Mouse (Mus musculus): ENCODE data around the gene Atp8b5. TPM values are rescaled to one million over a fixed set of nuclear protein-coding genes. Genes with fewer than 3 reads are reported as not detected.

The Atp8b5 gene
- polyA plus RNA-seq, 1 experiment, result not detected

DNA sequence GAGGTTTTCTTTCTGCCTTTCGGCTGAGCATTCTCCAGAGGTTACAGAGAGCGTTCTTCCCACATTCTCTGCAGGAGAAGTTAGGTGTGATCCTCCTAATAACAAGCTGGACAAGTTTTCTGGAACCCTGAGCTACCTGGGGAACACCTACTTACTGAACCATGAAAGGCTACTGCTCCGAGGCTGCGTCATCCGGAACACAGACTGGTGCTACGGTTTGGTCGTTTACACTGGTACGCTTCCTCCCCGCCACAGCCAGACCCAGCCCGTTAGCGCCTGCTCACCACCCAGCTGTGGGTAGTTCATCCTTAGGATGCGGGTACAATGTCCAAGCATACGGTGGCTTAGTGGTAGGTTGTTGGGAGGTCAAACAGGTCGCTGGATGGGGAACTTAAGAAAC is 55.4 kb downstream of the Atp8b5 start:
- Histone ChIP-seq H3K4me3 (no peak overlapping the region), H3K79me2 (ENCODE audit: control insufficient read depth, insufficient read depth) (no peaks in the 10 kb centered on the region), H3K27me3 (ENCODE audit: control insufficient read depth, insufficient read depth, insufficient read length) (no peaks in the 10 kb centered on the region), H3K36me3 (ENCODE audit: control insufficient read depth, insufficient read depth) (no peaks in the 10 kb centered on the region), H3K4me2 (ENCODE audit: low read depth) (no peak overlapping the region), H3ac (ENCODE audit: control insufficient read depth, insufficient read length) (no peak overlapping the region)
- no peak for TF ChIP-seq REST (IDR thresholded peaks at IDR 0.05; ENCODE audit: insufficient read depth, insufficient read length)
- TF ChIP-seq POLR2A (IDR thresholded peaks at IDR 0.05; ENCODE audit: insufficient read length, low read depth), result no peak
- no peak for TF ChIP-seq CEBPB (IDR thresholded peaks at IDR 0.05; ENCODE audit: insufficient read depth, poor library complexity, severe bottlenecking)
- TF ChIP-seq MYOG (IDR thresholded peaks at IDR 0.05; ENCODE audit: control insufficient read depth in 1 of 3, insufficient read depth in 1 of 3, insufficient read length in 2 of 3, low read depth in 2 of 3), result no peak

DNA sequence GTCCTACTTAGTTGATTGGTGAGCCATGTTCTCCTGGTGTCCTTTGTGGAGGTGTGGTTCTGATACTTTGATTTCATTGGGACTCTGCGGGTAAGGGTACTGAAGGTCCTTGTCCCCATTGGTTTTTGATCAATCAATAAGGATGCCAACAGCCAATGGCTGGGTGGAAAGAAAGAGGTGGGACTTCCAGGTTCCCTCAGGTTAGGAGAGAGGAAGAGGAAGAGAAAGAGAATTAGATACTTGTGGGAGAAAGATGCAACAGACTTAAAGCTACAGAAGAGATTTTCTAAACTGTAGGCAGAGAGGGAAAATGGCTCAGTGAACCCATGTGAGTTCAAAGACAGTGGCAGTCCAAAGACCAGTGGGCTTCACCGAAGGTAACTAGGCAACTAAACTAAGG is 60.2 kb downstream of the Atp8b5 start:
- H3K36me3 ChIP-seq (ENCODE audit: control insufficient read depth, insufficient read depth), result no peaks in the 10 kb centered on the region
- H3ac ChIP-seq (ENCODE audit: control insufficient read depth, insufficient read length), result no peak overlapping the region
- H3K4me3 ChIP-seq, result no peak overlapping the region
- no peaks in the 10 kb centered on the region for H3K79me2 ChIP-seq (ENCODE audit: control insufficient read depth, insufficient read depth)
- TF ChIP-seq USF1 (IDR thresholded peaks at IDR 0.05; ENCODE audit: low read depth), result no peak
- TF ChIP-seq MYOD1 (IDR thresholded peaks at IDR 0.05; ENCODE audit: control insufficient read depth in 1 of 3, insufficient read length in 2 of 3, low read depth in 2 of 3), result no peak
- no peak for TF ChIP-seq MYOG (IDR thresholded peaks at IDR 0.05; ENCODE audit: control insufficient read depth in 1 of 3, insufficient read depth in 1 of 3, insufficient read length in 2 of 3, low read depth in 2 of 3)
- TF ChIP-seq TCF12 (IDR thresholded peaks at IDR 0.05; ENCODE audit: insufficient read depth, poor library complexity, severe bottlenecking), result no peak
- TF ChIP-seq CEBPB (IDR thresholded peaks at IDR 0.05; ENCODE audit: insufficient read depth, poor library complexity, severe bottlenecking), result no peak
- TF ChIP-seq POLR2A (IDR thresholded peaks at IDR 0.05; ENCODE audit: insufficient read length, low read depth), result no peak
- TF ChIP-seq E2F4 (IDR thresholded peaks at IDR 0.05; ENCODE audit: insufficient read depth), result no peak
- TF ChIP-seq MAX (IDR thresholded peaks at IDR 0.05; ENCODE audit: low read depth), result no peak
- no peak for TF ChIP-seq POLR2AphosphoS2 (IDR thresholded peaks at IDR 0.05; ENCODE audit: insufficient read length, low read depth)
- TF ChIP-seq TCF3 (IDR thresholded peaks at IDR 0.05; ENCODE audit: insufficient read length, low read depth), result no peak
- no peak for TF ChIP-seq SRF (IDR thresholded peaks at IDR 0.05; ENCODE audit: control insufficient read depth, insufficient read length, low read depth)
- no peak for TF ChIP-seq REST (IDR thresholded peaks at IDR 0.05; ENCODE audit: insufficient read depth, insufficient read length)
- no peak overlapping the region for H3K4me2 ChIP-seq (ENCODE audit: low read depth)
- H3K27me3 ChIP-seq (ENCODE audit: control insufficient read depth, insufficient read depth, insufficient read length), result no peaks in the 10 kb centered on the region

DNA sequence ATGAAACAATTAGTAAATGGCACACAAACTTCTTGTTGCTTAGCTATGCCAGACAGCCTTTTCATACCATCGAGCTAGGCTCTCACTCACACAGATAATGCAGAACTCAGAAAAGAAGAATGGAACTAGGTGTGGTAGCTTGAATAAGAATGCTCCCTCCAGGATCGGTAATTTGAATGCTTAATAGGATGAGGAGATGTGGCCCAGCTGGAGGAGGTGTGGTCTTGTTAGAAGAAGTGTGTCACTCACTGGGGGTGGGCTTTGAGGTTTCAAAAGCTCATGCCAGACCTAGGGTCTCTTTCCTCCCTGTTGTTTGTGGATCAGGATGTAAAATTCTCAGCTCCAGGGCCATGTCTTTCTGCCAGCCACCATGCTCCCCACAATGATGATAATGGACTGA is 67.8 kb downstream of the Atp8b5 start:
- no peaks in the 10 kb centered on the region for H3K36me3 ChIP-seq (ENCODE audit: control insufficient read depth, insufficient read depth)
- no peaks in the 10 kb centered on the region for H3K79me2 ChIP-seq (ENCODE audit: control insufficient read depth, insufficient read depth)
- H3K4me3 ChIP-seq, result no peak overlapping the region
- H3ac ChIP-seq (ENCODE audit: control insufficient read depth, insufficient read length), result no peak overlapping the region
- H3K27me3 ChIP-seq (ENCODE audit: control insufficient read depth, insufficient read depth, insufficient read length), result no peaks in the 10 kb centered on the region
- no peak overlapping the region for H3K4me2 ChIP-seq (ENCODE audit: low read depth)
- TF ChIP-seq TCF12 (IDR thresholded peaks at IDR 0.05; ENCODE audit: insufficient read depth, poor library complexity, severe bottlenecking), result no peak
- no peak for TF ChIP-seq MAX (IDR thresholded peaks at IDR 0.05; ENCODE audit: low read depth)
- TF ChIP-seq MYOD1 (IDR thresholded peaks at IDR 0.05; ENCODE audit: control insufficient read depth in 1 of 3, insufficient read length in 2 of 3, low read depth in 2 of 3), result no peak
- TF ChIP-seq POLR2A (IDR thresholded peaks at IDR 0.05; ENCODE audit: insufficient read length, low read depth), result no peak
- no peak for TF ChIP-seq POLR2AphosphoS2 (IDR thresholded peaks at IDR 0.05; ENCODE audit: insufficient read length, low read depth)

DNA sequence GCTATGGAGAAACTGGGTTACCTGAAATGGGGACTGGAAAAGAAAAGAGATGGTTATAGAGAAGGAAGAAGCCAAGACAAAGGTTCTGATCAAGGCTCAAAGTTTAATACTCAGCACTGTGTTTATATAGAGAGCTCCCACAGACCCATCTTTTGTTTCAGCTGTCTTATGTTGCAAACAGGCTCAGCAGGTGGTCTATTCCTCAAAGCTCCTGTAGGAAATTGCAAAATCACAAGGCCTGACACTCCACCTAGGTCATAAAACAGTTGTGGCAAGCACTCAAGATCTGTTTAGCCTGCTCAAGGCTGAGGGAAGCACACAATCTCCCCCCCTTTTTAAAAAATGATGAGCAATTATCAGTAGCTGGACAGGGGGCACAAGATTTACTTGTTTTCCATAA is 69.2 kb downstream of the Atp8b5 start:
- no peak for TF ChIP-seq POLR2AphosphoS2 (IDR thresholded peaks at IDR 0.05; ENCODE audit: insufficient read length, low read depth)
- no peak for TF ChIP-seq E2F4 (IDR thresholded peaks at IDR 0.05; ENCODE audit: insufficient read depth)
- TF ChIP-seq REST (IDR thresholded peaks at IDR 0.05; ENCODE audit: insufficient read depth, insufficient read length), result no peak
- TF ChIP-seq CEBPB (IDR thresholded peaks at IDR 0.05; ENCODE audit: insufficient read depth, poor library complexity, severe bottlenecking), result no peak
- TF ChIP-seq MYOG (IDR thresholded peaks at IDR 0.05; ENCODE audit: control insufficient read depth in 1 of 3, insufficient read depth in 1 of 3, insufficient read length in 2 of 3, low read depth in 2 of 3), result no peak
- TF ChIP-seq USF1 (IDR thresholded peaks at IDR 0.05; ENCODE audit: low read depth), result no peak
- no peak for TF ChIP-seq MAX (IDR thresholded peaks at IDR 0.05; ENCODE audit: low read depth)
- no peak for TF ChIP-seq MYOD1 (IDR thresholded peaks at IDR 0.05; ENCODE audit: control insufficient read depth in 1 of 3, insufficient read length in 2 of 3, low read depth in 2 of 3)
- TF ChIP-seq TCF12 (IDR thresholded peaks at IDR 0.05; ENCODE audit: insufficient read depth, poor library complexity, severe bottlenecking), result no peak
- no peak for TF ChIP-seq POLR2A (IDR thresholded peaks at IDR 0.05; ENCODE audit: insufficient read length, low read depth)
- no peak overlapping the region for H3ac ChIP-seq (ENCODE audit: control insufficient read depth, insufficient read length)
- H3K4me2 ChIP-seq (ENCODE audit: low read depth), result no peak overlapping the region
- H3K4me3 ChIP-seq, result no peak overlapping the region
- no peaks in the 10 kb centered on the region for H3K36me3 ChIP-seq (ENCODE audit: control insufficient read depth, insufficient read depth)
- no peaks in the 10 kb centered on the region for H3K79me2 ChIP-seq (ENCODE audit: control insufficient read depth, insufficient read depth)
- H3K27me3 ChIP-seq (ENCODE audit: control insufficient read depth, insufficient read depth, insufficient read length), result no peaks in the 10 kb centered on the region

DNA sequence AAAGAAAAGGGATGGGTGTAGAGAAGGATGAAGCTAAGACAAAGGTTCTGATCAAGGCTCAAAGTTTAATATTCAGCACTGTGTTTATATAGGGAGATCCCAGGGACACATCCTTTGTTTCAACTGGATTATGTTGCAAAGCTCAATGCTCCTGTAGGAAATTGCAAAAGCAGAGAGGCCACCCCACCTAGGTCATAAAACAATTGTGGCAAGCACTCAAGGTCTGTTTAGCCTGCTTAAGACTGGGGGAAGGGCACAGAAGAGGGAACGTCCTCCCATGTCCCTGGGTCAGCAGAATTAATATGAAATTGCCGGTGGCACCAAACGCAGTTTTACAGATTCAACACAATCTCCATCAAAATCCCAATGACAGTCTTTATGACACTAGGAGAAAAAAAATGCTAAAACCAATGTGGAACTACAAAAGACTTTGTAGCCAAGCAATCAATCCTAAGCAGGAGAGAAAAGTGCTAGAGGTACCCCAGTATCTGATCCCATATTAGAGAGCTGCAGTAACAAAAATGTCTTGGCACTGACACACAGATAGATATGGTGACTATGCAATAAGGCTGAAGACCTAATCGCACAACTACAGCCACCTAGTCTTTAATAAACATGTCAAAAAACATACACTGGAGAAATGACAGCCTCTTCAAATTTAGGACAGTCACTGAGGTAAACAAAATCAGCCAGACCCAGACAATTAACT is 73.3 kb downstream of the Atp8b5 start:
- Histone ChIP-seq H3K4me2 (ENCODE audit: low read depth) (no peak overlapping the region), H3K4me3 (no peak overlapping the region), H3ac (ENCODE audit: control insufficient read depth, insufficient read length) (no peak overlapping the region), H3K27me3 (ENCODE audit: control insufficient read depth, insufficient read depth, insufficient read length) (no peaks in the 10 kb centered on the region), H3K79me2 (ENCODE audit: control insufficient read depth, insufficient read depth) (no peaks in the 10 kb centered on the region), H3K36me3 (ENCODE audit: control insufficient read depth, insufficient read depth) (no peaks in the 10 kb centered on the region)
- TF ChIP-seq CEBPB (IDR thresholded peaks at IDR 0.05; ENCODE audit: insufficient read depth, poor library complexity, severe bottlenecking) (no peak), TCF12 (IDR thresholded peaks at IDR 0.05; ENCODE audit: insufficient read depth, poor library complexity, severe bottlenecking) (no peak), POLR2AphosphoS2 (IDR thresholded peaks at IDR 0.05; ENCODE audit: insufficient read length, low read depth) (no peak), E2F4 (IDR thresholded peaks at IDR 0.05; ENCODE audit: insufficient read depth) (no peak), MYOD1 (IDR thresholded peaks at IDR 0.05; ENCODE audit: control insufficient read depth in 1 of 3, insufficient read length in 2 of 3, low read depth in 2 of 3) (no peak), MAX (IDR thresholded peaks at IDR 0.05; ENCODE audit: low read depth) (no peak), USF1 (IDR thresholded peaks at IDR 0.05; ENCODE audit: low read depth) (no peak), MYOG (IDR thresholded peaks at IDR 0.05; ENCODE audit: control insufficient read depth in 1 of 3, insufficient read depth in 1 of 3, insufficient read length in 2 of 3, low read depth in 2 of 3) (no peak), REST (IDR thresholded peaks at IDR 0.05; ENCODE audit: insufficient read depth, insufficient read length) (no peak), SRF (IDR thresholded peaks at IDR 0.05; ENCODE audit: control insufficient read depth, insufficient read length, low read depth) (no peak), POLR2A (IDR thresholded peaks at IDR 0.05; ENCODE audit: insufficient read length, low read depth) (no peak), TCF3 (IDR thresholded peaks at IDR 0.05; ENCODE audit: insufficient read length, low read depth) (no peak)

Measured in myocyte (in vitro differentiated cells).